Mouse (Mus musculus): ENCODE data around the gene Nell2.
"Not testable (repeated sequence)": the region's sequence is repeated elsewhere in the genome, so short reads cannot be mapped to it uniquely, and the experiment has no call there.

Gene Nell2

GRCm38 (mm10) chr15:95527948-95528861 lies at the start of gene Nell2:
Gene Nell2 (minus strand): TSS chr15:95528559.
- DNase-seq (ENCODE audit: low spot score in 2 of 2) = peak in 1 of 2 experiments; percentile 9

GRCm38 (mm10) chr15:95574661-95575060 lies 46.3 kb upstream of the Nell2 start:
- DNase-seq (ENCODE audit: low spot score in 2 of 2) = peak in 1 of 2 experiments; percentile 1

GRCm38 (mm10) chr15:95569606-95570005 lies 41.2 kb upstream of the Nell2 start:
- no peak for DNase-seq (ENCODE audit: low spot score in 2 of 2)

GRCm38 (mm10) chr15:95565160-95565559 lies 36.8 kb upstream of the Nell2 start:
- no peak for DNase-seq (ENCODE audit: low spot score in 2 of 2)

- DNase-seq (ENCODE audit: low spot score in 2 of 2) = no peak
Observed at GRCm38 (mm10) chr15:95561303-95561702, 32.9 kb upstream of the Nell2 start.

- no peak for DNase-seq (ENCODE audit: low spot score in 2 of 2)
Observed at GRCm38 (mm10) chr15:95550011-95550410, 21.7 kb upstream of the Nell2 start.

- no peak for DNase-seq (ENCODE audit: low spot score in 2 of 2)
Observed at GRCm38 (mm10) chr15:95542632-95543031, 14.3 kb upstream of the Nell2 start.

- peak in 1 of 2 experiments; percentile 2 for DNase-seq (ENCODE audit: low spot score in 2 of 2)
Observed at GRCm38 (mm10) chr15:95536724-95537123, 8.4 kb upstream of the Nell2 start.

- DNase-seq (ENCODE audit: low spot score in 2 of 2) = no peak
Observed at GRCm38 (mm10) chr15:95536230-95536629, 7.9 kb upstream of the Nell2 start.

- DNase-seq (ENCODE audit: low spot score in 2 of 2) = no peak
Observed at GRCm38 (mm10) chr15:95534644-95535043, 6.3 kb upstream of the Nell2 start.

GRCm38 (mm10) chr15:95527461-95527947 lies 855 bp downstream of the Nell2 start:
- peak in 1 of 2 experiments; percentile 4 for DNase-seq (ENCODE audit: low spot score in 2 of 2)

GRCm38 (mm10) chr15:95526626-95527411 lies 1.5 kb downstream of the Nell2 start:
- no peak for DNase-seq (ENCODE audit: low spot score in 2 of 2)

GRCm38 (mm10) chr15:95525997-95526396 lies 2.4 kb downstream of the Nell2 start:
- no peak for DNase-seq (ENCODE audit: low spot score in 2 of 2)

GRCm38 (mm10) chr15:95518204-95518603 lies 10.2 kb downstream of the Nell2 start:
- DNase-seq (ENCODE audit: low spot score in 2 of 2) = no peak

GRCm38 (mm10) chr15:95513306-95513705 lies 15.1 kb downstream of the Nell2 start:
- not testable (repeated sequence) for DNase-seq (ENCODE audit: low spot score in 2 of 2)

- DNase-seq (ENCODE audit: low spot score in 2 of 2) = no peak
Observed at GRCm38 (mm10) chr15:95495666-95496065, 32.7 kb downstream of the Nell2 start.

- no peak for DNase-seq (ENCODE audit: low spot score in 2 of 2)
Observed at GRCm38 (mm10) chr15:95495193-95495592, 33.2 kb downstream of the Nell2 start.

GRCm38 (mm10) chr15:95492201-95492600 lies 36.2 kb downstream of the Nell2 start:
- DNase-seq (ENCODE audit: low spot score in 2 of 2) = no peak

GRCm38 (mm10) chr15:95489174-95489573 lies 39.2 kb downstream of the Nell2 start:
- no peak for DNase-seq (ENCODE audit: low spot score in 2 of 2)

GRCm38 (mm10) chr15:95487961-95488360 lies 40.4 kb downstream of the Nell2 start:
- DNase-seq (ENCODE audit: low spot score in 2 of 2) = no peak

GRCm38 (mm10) chr15:95482002-95482401 lies 46.4 kb downstream of the Nell2 start:
- DNase-seq (ENCODE audit: low spot score in 2 of 2) = no peak

GRCm38 (mm10) chr15:95481585-95481984 lies 46.8 kb downstream of the Nell2 start:
- DNase-seq (ENCODE audit: low spot score in 2 of 2) = no peak

Data from urinary bladder, adult 18-20 months (tissue).